Mouse (Mus musculus) stomach, postnatal 0 days (tissue): ENCODE data around the gene Selenom. TPM values are rescaled to one million over a fixed set of nuclear protein-coding genes. Genes with fewer than 3 reads are reported as not detected.

Source experiments
- ATAC-seq: fragments of 200-750 bp; cut with Nextera tagmentation; 2 replicates; pipeline ENCODE4 v1.8.0; 2017; ENCODE audit not compliant: low FRiP score, low TSS enrichment
- DNase-seq: peaks from one replicate; pipeline ENCODE4 v3.0.0-alpha.2; 2016; ENCODE audit warnings: low spot score
- H3K27ac ChIP-seq: fragments of 300-500 bp; sonication (generic); replicated peaks from 2 replicates; pipeline ENCODE4 v1.5.1; 2014; ENCODE audit warnings: mild to moderate bottlenecking, control low read depth
- H3K27me3 ChIP-seq: fragments of 300-500 bp; sonication (generic); 2 replicates; pipeline ENCODE4 v1.6.1; 2014; ENCODE audit warnings: low read length; ENCODE audit not compliant: control insufficient read depth, insufficient read depth
- H3K36me3 ChIP-seq: fragments of 300-500 bp; sonication (generic); 2 replicates; pipeline ENCODE4 v1.6.1; 2014; ENCODE audit warnings: low read length, mixed read lengths; ENCODE audit not compliant: control insufficient read depth, insufficient read depth
- H3K4me1 ChIP-seq: fragments of 300-500 bp; sonication (generic); replicated peaks from 2 replicates; pipeline ENCODE4 v1.6.1; 2014; ENCODE audit warnings: antibody characterized with exemption; ENCODE audit not compliant: control insufficient read depth, insufficient read depth
- H3K4me2 ChIP-seq: fragments of 300-500 bp; sonication (generic); replicated peaks from 2 replicates; pipeline ENCODE4 v1.6.1; 2014; ENCODE audit warnings: low read depth, mild to moderate bottlenecking, control low read depth, moderate library complexity
- H3K4me3 ChIP-seq: fragments of 300-500 bp; sonication (generic); 2 replicates; pipeline ENCODE4 v1.5.1; 2014; ENCODE audit warnings: low read depth, low read length, control low read depth
- H3K9ac ChIP-seq: fragments of 300-500 bp; sonication (generic); 2 replicates; pipeline ENCODE4 v1.6.1; 2014; ENCODE audit warnings: mild to moderate bottlenecking, low read length, control low read depth, mixed read lengths
- H3K9me3 ChIP-seq: fragments of 300-500 bp; sonication (generic); 2 replicates; pipeline ENCODE4 v1.6.1; 2016; ENCODE audit warnings: low read length; ENCODE audit not compliant: control insufficient read depth
- CTCF ChIP-seq: IDR thresholded peaks from 2 replicates; pipeline ENCODE4 v1.5.1; 2016; ENCODE audit warnings: antibody characterized with exemption, low read depth, mild to moderate bottlenecking, moderate library complexity
- EP300 ChIP-seq: optimal IDR thresholded peaks from 2 replicates; pipeline ENCODE3; 2016; ENCODE audit warnings: antibody characterized with exemption
- WGBS: fragments of 180-500 bp; shearing (Covaris S2); extraction: QIAGEN DNeasy Blood & Tissue Kit; methylation state at CpG from one replicate; pipeline ENCODE4 v1.1.7; 2014; 5-methylcytosine and 5-hydroxymethylcytosine counted together
- polyA plus RNA-seq: library from polyadenylated mRNA; unstranded; fragments of >200 nt; fragmentation: Nextera tagmentation; extraction: Ambion mirVana; gene quantifications from 2 replicates; pipeline ENCODE4 v1.2.1, GENCODE M21; 2015

Gene Selenom
- polyA plus RNA-seq, 1 experiment from 2014 or later = 191 TPM

GRCm38 (mm10) chr11:3520919-3521318, 6.4 kb downstream of the Selenom start:
- Histone ChIP-seq H3K36me3 (peaks cover 46% of the 10 kb centered on the region), H3K9me3 (no peaks in the 10 kb centered on the region), H3K4me2 (no peak overlapping the region), H3K27me3 (no peaks in the 10 kb centered on the region), H3K9ac (no peak overlapping the region), H3K4me1 (peaks cover 9% of the 10 kb centered on the region), H3K27ac (no peak overlapping the region; the same call in 1 of the 2 replicates), H3K4me3 (no peak overlapping the region)
- TF ChIP-seq EP300 (no peak), CTCF (no peak)
- DNase-seq (no peak), ATAC-seq (no peak)
- 78% methylated on average over 14 of the region's 14 CpGs for WGBS

- Histone ChIP-seq H3K27me3 (no peaks in the 10 kb centered on the region), H3K4me1 (peaks cover 9% of the 10 kb centered on the region), H3K4me2 (no peak overlapping the region), H3K9me3 (no peaks in the 10 kb centered on the region), H3K4me3 (no peak overlapping the region), H3K9ac (no peak overlapping the region), H3K36me3 (peaks cover 51% of the 10 kb centered on the region), H3K27ac (no peak overlapping the region)
- WGBS = 80% methylated on average over 23 of the region's 23 CpGs
- DNase-seq (no peak), ATAC-seq (no peak)
- no peak for TF ChIP-seq EP300
- no peak for TF ChIP-seq CTCF
These were observed 7.1 kb downstream of the Selenom start for GRCm38 (mm10) chr11:3521339-3522224.

GRCm38 (mm10) chr11:3522285-3523000, 8.0 kb downstream of the Selenom start:
- DNase-seq (no peak), ATAC-seq (no peak)
- Histone ChIP-seq H3K27me3 (no peaks in the 10 kb centered on the region), H3K27ac (no peak overlapping the region), H3K4me2 (no peak overlapping the region), H3K4me3 (no peak overlapping the region), H3K9me3 (no peaks in the 10 kb centered on the region), H3K36me3 (peaks cover 54% of the 10 kb centered on the region), H3K4me1 (peaks cover 1% of the 10 kb centered on the region; the same call in 1 of the 2 replicates), H3K9ac (no peak overlapping the region)
- WGBS = 90% methylated on average over 17 of the region's 17 CpGs
- TF ChIP-seq EP300 = no peak
- TF ChIP-seq CTCF = no peak

- no peak overlapping the region for H3K9ac ChIP-seq
- 88% methylated on average over 7 of the region's 7 CpGs for WGBS
- H3K4me1 ChIP-seq = no peaks in the 10 kb centered on the region
- H3K9me3 ChIP-seq = no peaks in the 10 kb centered on the region
- ATAC-seq = no peak
- no peak overlapping the region for H3K27ac ChIP-seq
- H3K27me3 ChIP-seq = no peaks in the 10 kb centered on the region
- H3K4me3 ChIP-seq = no peak overlapping the region
- peaks cover 59% of the 10 kb centered on the region for H3K36me3 ChIP-seq
- TF ChIP-seq CTCF (no peak), EP300 (no peak)
- H3K4me2 ChIP-seq = no peak overlapping the region
- no peak for DNase-seq
These were observed 9.5 kb downstream of the Selenom start for GRCm38 (mm10) chr11:3523840-3524582.

GRCm38 (mm10) chr11:3525560-3525959, 11.1 kb downstream of the Selenom start:
- H3K27ac ChIP-seq = no peak overlapping the region
- peaks cover 56% of the 10 kb centered on the region for H3K36me3 ChIP-seq
- no peak overlapping the region for H3K4me2 ChIP-seq
- DNase-seq (no peak), ATAC-seq (no peak)
- 94% methylated on average over 4 of the region's 4 CpGs for WGBS
- H3K9ac ChIP-seq = 0 out of 2 replicates have a peak overlapping the region, but pooled peaks have one; percentile 13
- no peak for TF ChIP-seq CTCF
- TF ChIP-seq EP300 = no peak
- no peaks in the 10 kb centered on the region for H3K9me3 ChIP-seq
- no peaks in the 10 kb centered on the region for H3K27me3 ChIP-seq
- H3K4me1 ChIP-seq = no peaks in the 10 kb centered on the region
- no peak overlapping the region for H3K4me3 ChIP-seq
